Mouse (Mus musculus): ENCODE measurements around the gene Gna11. TPM values are rescaled to one million over a fixed set of nuclear protein-coding genes. Genes with fewer than 3 reads are reported as not detected.

Gna11 gene
- polyA plus RNA-seq, 1 experiment from 2014 or later = 79.1 TPM

GRCm38 (mm10) chr10:81562411-81562810 is 17.4 kb upstream of the Gna11 start:
- 82% methylated on average over 6 of the region's 6 CpGs for WGBS
- Histone ChIP-seq H3K9me3 (no peaks in the 10 kb centered on the region), H3K27me3 (ENCODE audit: insufficient read depth, poor library complexity, severe bottlenecking) (peaks cover 26% of the 10 kb centered on the region), H3K27ac (0 out of 2 replicates have a peak overlapping the region, but pooled peaks have one; percentile 62), H3K4me1 (peaks cover 64% of the 10 kb centered on the region), H3K4me3 (peak overlapping the region; percentile 15; the same call in 1 of the 2 replicates), H3K36me3 (peaks cover 62% of the 10 kb centered on the region)
- no peak for DNase-seq (ENCODE audit: low spot score)

- Histone ChIP-seq H3K4me1 (peaks cover 62% of the 10 kb centered on the region), H3K36me3 (peaks cover 49% of the 10 kb centered on the region), H3K27me3 (ENCODE audit: insufficient read depth, poor library complexity, severe bottlenecking) (peaks cover 13% of the 10 kb centered on the region; the same call in 1 of the 2 replicates), H3K4me3 (peak overlapping the region; percentile 91), H3K27ac (peak overlapping the region; percentile 98), H3K9me3 (no peaks in the 10 kb centered on the region)
- 13% methylated on average over 16 of the region's 16 CpGs for WGBS
- DNase-seq (ENCODE audit: low spot score) = no peak
Observed at GRCm38 (mm10) chr10:81560719-81561459, 15.9 kb upstream of the Gna11 start.

GRCm38 (mm10) chr10:81559627-81560539 is 14.9 kb upstream of the Gna11 start:
- H3K4me3 ChIP-seq = peak overlapping the region; percentile 91
- H3K4me1 ChIP-seq = peaks cover 52% of the 10 kb centered on the region
- H3K27ac ChIP-seq = peak overlapping the region; percentile 98
- no peaks in the 10 kb centered on the region for H3K9me3 ChIP-seq
- no peak for DNase-seq (ENCODE audit: low spot score)
- H3K27me3 ChIP-seq (ENCODE audit: insufficient read depth, poor library complexity, severe bottlenecking) = peaks cover 6% of the 10 kb centered on the region; the same call in 1 of the 2 replicates
- 2% methylated on average over 31 of the region's 36 CpGs for WGBS
- peaks cover 39% of the 10 kb centered on the region for H3K36me3 ChIP-seq

- H3K9me3 ChIP-seq = no peaks in the 10 kb centered on the region
- DNase-seq (ENCODE audit: low spot score) = no peak
- peaks cover 45% of the 10 kb centered on the region for H3K4me1 ChIP-seq
- H3K36me3 ChIP-seq = peaks cover 32% of the 10 kb centered on the region
- WGBS = under 1% methylated on average over 49 of the region's 53 CpGs
- H3K27ac ChIP-seq = peak within 1 kb of the TSS; percentile 98
- H3K27me3 ChIP-seq (ENCODE audit: insufficient read depth, poor library complexity, severe bottlenecking) = no peaks in the 10 kb centered on the region
- peak within 1 kb of the TSS; percentile 91 for H3K4me3 ChIP-seq
Observed at GRCm38 (mm10) chr10:81559163-81559626, 14.2 kb upstream of the Gna11 start, which contains the start of gene Aes. TSS of gene Aes (plus strand) at chr10:81559488.

GRCm38 (mm10) chr10:81557491-81557890 is 12.5 kb upstream of the Gna11 start:
- 32% methylated on average over 1 of the region's 1 CpGs for WGBS
- H3K27me3 ChIP-seq (ENCODE audit: insufficient read depth, poor library complexity, severe bottlenecking) = no peaks in the 10 kb centered on the region
- H3K27ac ChIP-seq = no peak overlapping the region
- peaks cover 17% of the 10 kb centered on the region for H3K36me3 ChIP-seq
- no peak for DNase-seq (ENCODE audit: low spot score)
- peaks cover 3% of the 10 kb centered on the region; the same call in 1 of the 2 replicates for H3K9me3 ChIP-seq
- no peak overlapping the region for H3K4me3 ChIP-seq
- peaks cover 28% of the 10 kb centered on the region for H3K4me1 ChIP-seq

GRCm38 (mm10) chr10:81556282-81556681 is 11.3 kb upstream of the Gna11 start:
- Histone ChIP-seq H3K36me3 (peaks cover 6% of the 10 kb centered on the region), H3K9me3 (peaks cover 3% of the 10 kb centered on the region; the same call in 1 of the 2 replicates), H3K27ac (no peak overlapping the region), H3K4me1 (peaks cover 26% of the 10 kb centered on the region), H3K27me3 (ENCODE audit: insufficient read depth, poor library complexity, severe bottlenecking) (no peaks in the 10 kb centered on the region), H3K4me3 (no peak overlapping the region)
- WGBS = 63% methylated on average over 3 of the region's 3 CpGs
- no peak for DNase-seq (ENCODE audit: low spot score)

GRCm38 (mm10) chr10:81553807-81554755 is 9.1 kb upstream of the Gna11 start:
- Histone ChIP-seq H3K4me3 (no peak overlapping the region), H3K27me3 (ENCODE audit: insufficient read depth, poor library complexity, severe bottlenecking) (no peaks in the 10 kb centered on the region), H3K27ac (no peak overlapping the region), H3K4me1 (peaks cover 10% of the 10 kb centered on the region), H3K9me3 (peaks cover 3% of the 10 kb centered on the region; the same call in 1 of the 2 replicates), H3K36me3 (no peaks in the 10 kb centered on the region)
- WGBS = 78% methylated on average over 6 of the region's 6 CpGs
- no peak for DNase-seq (ENCODE audit: low spot score)

- Histone ChIP-seq H3K4me1 (peaks cover 7% of the 10 kb centered on the region; the same call in 1 of the 2 replicates), H3K4me3 (no peak overlapping the region), H3K9me3 (peaks cover 3% of the 10 kb centered on the region; the same call in 1 of the 2 replicates), H3K36me3 (no peaks in the 10 kb centered on the region), H3K27ac (no peak overlapping the region), H3K27me3 (ENCODE audit: insufficient read depth, poor library complexity, severe bottlenecking) (no peaks in the 10 kb centered on the region)
- no peak for DNase-seq (ENCODE audit: low spot score)
- WGBS = 81% methylated on average over 5 of the region's 5 CpGs
Observed at GRCm38 (mm10) chr10:81553232-81553631, 8.2 kb upstream of the Gna11 start.

- Histone ChIP-seq H3K9me3 (peaks cover 3% of the 10 kb centered on the region; the same call in 1 of the 2 replicates), H3K4me1 (peaks cover 7% of the 10 kb centered on the region; the same call in 1 of the 2 replicates), H3K27ac (0 out of 2 replicates have a peak overlapping the region, but pooled peaks have one; percentile 2)
Observed at GRCm38 (mm10) chr10:81551597-81552102, 6.7 kb upstream of the Gna11 start.

GRCm38 (mm10) chr10:81550257-81550656 is 5.3 kb upstream of the Gna11 start:
- no peaks in the 10 kb centered on the region for H3K27me3 ChIP-seq (ENCODE audit: insufficient read depth, poor library complexity, severe bottlenecking)
- H3K36me3 ChIP-seq = no peaks in the 10 kb centered on the region
- DNase-seq (ENCODE audit: low spot score) = peak; percentile 89
- H3K4me1 ChIP-seq = peaks cover 13% of the 10 kb centered on the region
- no peak overlapping the region for H3K27ac ChIP-seq
- 8% methylated on average over 7 of the region's 7 CpGs for WGBS
- H3K4me3 ChIP-seq = no peak overlapping the region
- peaks cover 3% of the 10 kb centered on the region; the same call in 1 of the 2 replicates for H3K9me3 ChIP-seq

More at GRCm38 (mm10) chr10:81551597-81552102, 6.7 kb upstream of the Gna11 start:
- WGBS = 6% methylated on average over 12 of the region's 12 CpGs
- Histone ChIP-seq H3K36me3 (no peaks in the 10 kb centered on the region), H3K4me3 (no peak overlapping the region), H3K27me3 (ENCODE audit: insufficient read depth, poor library complexity, severe bottlenecking) (no peaks in the 10 kb centered on the region)
- peak; percentile 92 for DNase-seq (ENCODE audit: low spot score)

- no peak overlapping the region for H3K4me3 ChIP-seq
- 64% methylated on average over 5 of the region's 5 CpGs for WGBS
- no peaks in the 10 kb centered on the region for H3K27me3 ChIP-seq (ENCODE audit: insufficient read depth, poor library complexity, severe bottlenecking)
- peaks cover 3% of the 10 kb centered on the region; the same call in 1 of the 2 replicates for H3K9me3 ChIP-seq
- H3K27ac ChIP-seq = no peak overlapping the region
- no peaks in the 10 kb centered on the region for H3K36me3 ChIP-seq
- H3K4me1 ChIP-seq = peaks cover 18% of the 10 kb centered on the region
- no peak for DNase-seq (ENCODE audit: low spot score)
Observed at GRCm38 (mm10) chr10:81548944-81549343, 4.0 kb upstream of the Gna11 start.

Measured in heart, embryonic 10.5 days (tissue).